Mouse (Mus musculus) urinary bladder, postnatal 14 days (tissue): ENCODE data around the gene Slc5a11.

Experiments
- DNase-seq: peaks from one replicate; pipeline ENCODE4 v3.0.0; 2021; ENCODE audit warnings: low spot score

The Slc5a11 gene

DNA sequence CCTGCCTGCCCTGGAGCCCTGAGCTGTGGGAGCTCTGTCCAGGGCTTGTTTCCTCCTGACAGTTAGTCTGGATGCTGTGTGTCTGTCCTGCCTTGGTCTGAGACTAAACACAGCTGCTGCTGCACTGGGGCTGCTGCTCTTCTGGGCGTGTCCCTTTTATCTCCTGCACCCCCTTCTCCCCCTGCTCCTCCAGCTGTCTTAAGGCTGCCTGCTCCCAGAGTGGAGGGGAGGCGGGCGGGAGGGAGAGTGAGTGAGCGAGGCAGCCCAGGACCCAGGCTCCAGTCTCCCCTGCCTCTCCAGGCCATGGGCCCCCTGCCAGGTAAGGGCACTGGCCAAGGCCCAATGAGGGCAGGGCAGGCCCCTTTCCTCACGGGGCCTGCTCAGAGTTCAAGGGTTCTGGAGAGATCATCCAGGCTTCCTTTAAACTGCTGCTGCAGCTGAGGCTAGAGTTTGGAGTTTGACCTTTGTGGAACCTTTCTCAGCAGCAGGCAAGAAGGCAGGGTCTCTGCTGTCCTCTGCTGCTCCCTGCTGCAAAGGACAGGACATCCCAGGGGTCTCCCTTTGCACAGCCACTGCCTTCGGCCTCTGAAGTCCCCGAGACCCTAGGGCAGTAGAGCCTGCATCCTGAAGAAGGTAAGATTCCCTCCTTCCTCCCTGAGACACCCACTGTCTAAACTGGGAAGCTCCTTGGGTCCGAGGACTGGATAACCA lies at the start of gene Slc5a11:
TSS of gene Slc5a11 (plus strand) at position 416 of the 711 bp plus-strand sequence.
- DNase-seq: no peak

GRCm38 (mm10) chr7:123167436-123167835 lies 47.1 kb upstream of the Slc5a11 start:
- DNase-seq: no peak

- no peak for DNase-seq
Observed at GRCm38 (mm10) chr7:123169618-123170017, 45.0 kb upstream of the Slc5a11 start.

DNA sequence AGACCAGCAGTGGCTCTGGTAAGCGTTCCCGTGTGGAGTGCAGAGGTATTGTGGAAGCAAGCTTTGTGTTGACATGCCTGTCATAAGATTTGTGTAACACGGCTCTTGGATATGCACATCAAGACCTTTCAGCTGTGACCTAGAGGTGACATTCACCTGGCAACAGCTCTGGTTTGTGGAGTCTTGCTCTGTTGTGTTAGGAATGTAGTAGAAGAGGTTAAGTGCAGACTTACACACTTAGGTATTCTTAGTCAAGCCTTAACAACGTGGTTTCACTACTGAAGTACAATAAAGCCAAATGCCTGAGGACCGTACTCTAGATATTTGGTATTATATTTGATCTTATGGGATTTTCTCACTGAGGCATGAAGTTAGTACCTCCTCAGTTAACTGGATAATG lies 42.5 kb upstream of the Slc5a11 start:
- no peak for DNase-seq

DNA sequence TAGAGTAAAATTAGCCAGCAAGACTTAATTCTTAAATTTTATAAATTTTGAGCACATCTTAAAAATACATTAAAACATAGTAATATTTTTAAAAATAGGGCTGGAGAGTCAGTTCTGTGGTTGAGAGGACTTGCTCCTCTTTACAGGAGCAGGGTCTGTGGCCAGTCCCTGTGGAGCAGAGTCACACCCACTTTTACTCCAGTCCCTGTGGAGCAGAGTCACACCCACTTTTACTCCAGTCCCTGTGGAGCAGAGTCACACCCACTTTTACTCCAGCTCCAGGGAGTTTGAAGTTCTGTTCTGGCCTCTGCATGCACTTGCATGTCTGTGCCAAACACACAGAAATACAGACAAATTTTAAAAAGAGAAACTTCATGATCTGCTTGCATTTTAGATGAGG lies 37.4 kb upstream of the Slc5a11 start:
- DNase-seq: no peak

DNA sequence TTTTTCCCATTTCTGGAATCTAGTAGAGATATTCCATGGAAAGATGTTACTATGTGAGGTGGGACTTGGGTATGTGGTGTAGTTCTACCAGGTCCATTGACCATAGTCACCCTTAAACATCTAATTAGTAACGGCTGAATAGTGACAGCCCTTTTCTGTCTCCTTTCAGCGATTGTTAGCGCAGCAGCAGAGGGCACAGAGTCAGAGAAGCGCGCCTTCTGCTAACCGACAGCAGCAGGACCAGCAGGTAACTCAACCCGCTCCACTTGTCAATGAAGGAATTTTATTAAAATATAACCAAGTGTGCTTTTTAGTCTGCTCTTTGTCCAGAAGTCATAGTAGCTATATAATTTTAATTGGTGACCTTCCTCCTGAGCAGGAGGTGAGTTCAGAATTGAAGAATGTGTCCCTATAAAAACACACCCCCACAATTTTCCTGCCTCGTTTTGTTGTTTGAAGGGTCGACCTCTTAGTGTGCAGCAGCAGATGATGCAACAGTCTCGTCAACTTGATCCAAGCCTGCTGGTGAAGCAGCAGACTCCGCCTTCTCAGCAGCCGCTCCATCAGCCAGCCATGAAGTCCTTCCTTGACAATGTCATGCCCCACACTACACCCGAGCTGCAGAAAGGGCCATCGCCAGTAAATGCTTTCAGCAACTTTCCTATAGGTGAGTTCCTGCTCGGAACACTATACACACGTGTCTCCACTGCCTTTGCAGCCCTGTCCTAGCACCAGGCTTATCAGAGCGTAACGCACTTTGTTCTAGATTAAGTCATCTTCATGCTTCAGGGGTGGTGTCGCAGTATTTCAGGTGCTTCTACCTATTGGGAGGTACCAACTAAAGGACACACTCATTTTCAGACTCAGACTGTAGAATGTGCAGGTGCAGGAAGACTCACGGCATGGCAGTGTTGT lies 32.5 kb upstream of the Slc5a11 start:
- DNase-seq: no peak

GRCm38 (mm10) chr7:123184891-123185290 lies 29.7 kb upstream of the Slc5a11 start:
- no peak for DNase-seq

DNA sequence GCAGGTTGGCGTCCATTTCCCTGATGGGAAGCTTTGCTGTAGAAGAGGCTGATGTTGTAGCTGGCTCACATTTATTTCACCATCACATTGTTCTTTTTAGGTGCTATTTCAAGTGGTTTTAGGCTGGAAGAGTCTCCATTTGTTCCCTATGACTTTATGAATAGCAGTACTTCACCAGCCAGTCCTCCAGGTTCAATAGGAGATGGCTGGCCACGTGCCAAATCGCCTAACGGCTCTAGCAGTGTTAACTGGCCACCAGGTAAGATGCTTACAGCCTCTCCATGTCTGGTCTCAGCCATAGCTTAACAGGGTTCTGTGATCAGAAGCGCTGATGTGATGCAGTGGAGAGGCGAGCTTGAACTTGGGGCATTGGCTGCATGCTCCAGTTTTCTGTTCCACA lies 28.1 kb upstream of the Slc5a11 start:
- no peak for DNase-seq

GRCm38 (mm10) chr7:123187246-123187645 lies 27.3 kb upstream of the Slc5a11 start:
- DNase-seq: no peak

- DNase-seq: no peak
Observed at GRCm38 (mm10) chr7:123188462-123188861, 26.1 kb upstream of the Slc5a11 start.

- DNase-seq: no peak
Observed at GRCm38 (mm10) chr7:123189762-123190161, 24.8 kb upstream of the Slc5a11 start.

GRCm38 (mm10) chr7:123191731-123192130 lies 22.8 kb upstream of the Slc5a11 start:
- no peak for DNase-seq

DNA sequence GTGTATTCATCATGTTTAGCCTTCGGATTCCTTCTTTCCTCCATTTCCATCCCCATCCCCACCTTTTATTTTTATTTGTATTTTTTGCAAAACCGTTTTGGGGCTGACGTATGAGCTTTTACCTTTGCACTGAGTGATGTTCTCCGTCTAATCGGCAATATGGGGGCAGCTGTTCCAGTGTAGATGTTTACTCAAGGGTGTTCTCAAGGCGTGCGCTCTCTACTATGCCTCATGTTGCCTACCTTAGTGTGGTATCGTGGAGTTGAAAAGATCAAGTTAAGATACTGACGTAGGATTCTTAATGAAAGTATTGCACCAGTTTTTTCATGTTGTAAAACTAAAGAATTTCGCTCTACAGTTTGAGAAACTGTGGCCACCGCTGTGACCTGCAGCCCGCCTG lies 21.4 kb upstream of the Slc5a11 start:
- no peak for DNase-seq

GRCm38 (mm10) chr7:123194696-123195095 lies 19.9 kb upstream of the Slc5a11 start:
- no peak for DNase-seq

DNA sequence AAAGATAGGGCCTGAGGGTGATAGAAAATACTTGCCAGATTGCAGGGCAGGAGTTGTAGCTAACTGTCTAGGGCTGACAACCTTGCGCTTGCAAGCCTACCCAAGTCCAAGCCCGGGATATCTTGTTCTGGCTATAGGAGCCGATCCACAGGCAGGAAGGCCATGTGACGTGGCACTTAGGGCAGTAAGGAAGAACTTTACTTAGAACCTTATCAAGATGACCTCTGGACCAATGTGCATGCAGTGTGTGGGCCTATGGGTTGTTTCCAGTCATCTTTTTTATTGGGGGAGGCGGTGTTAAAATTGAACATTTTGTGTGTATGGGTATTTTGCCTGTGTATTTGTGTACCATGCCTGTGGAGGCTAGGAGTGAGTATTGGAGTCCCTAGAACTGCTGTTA lies 18.1 kb upstream of the Slc5a11 start:
- no peak for DNase-seq

DNA sequence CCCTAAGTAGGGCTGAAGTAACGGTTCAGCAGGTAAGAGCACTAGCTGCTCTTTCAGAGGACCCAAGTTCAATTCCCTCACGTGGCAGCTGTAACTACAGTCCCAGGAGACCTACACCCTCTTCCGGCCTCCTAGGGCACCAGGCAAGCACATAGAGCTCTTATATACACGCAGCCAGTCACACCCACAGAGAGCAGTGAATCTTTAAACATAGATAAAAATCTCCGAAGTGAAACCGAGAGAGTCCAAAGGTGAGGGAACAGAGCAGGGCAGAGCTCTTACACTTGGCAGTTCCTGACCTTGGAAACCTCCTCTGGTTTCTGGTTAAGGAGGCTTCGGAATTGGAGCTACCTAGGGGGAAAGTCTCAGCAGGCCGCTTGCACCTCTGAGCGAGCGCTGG lies 15.9 kb upstream of the Slc5a11 start:
- DNase-seq: no peak

DNA sequence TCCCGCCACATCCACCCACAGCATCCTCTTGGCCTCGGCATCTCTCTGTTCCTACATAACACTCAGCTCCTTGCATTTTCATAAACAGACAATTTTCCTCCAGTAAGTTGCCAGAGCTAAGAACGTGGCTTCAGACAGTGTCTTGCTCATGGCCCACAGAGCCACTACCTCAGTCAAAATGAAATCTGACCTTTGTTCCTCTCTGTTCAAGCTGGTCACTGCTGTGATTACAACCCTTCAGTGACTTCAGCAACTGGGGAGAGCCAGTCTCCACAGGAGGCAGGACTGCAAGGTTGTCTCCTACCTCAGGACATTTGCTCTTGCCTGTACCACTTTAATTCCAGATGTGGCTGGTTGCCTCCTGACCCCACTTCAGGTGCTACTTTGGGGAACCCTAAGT lies 15.4 kb upstream of the Slc5a11 start:
- no peak for DNase-seq

DNA sequence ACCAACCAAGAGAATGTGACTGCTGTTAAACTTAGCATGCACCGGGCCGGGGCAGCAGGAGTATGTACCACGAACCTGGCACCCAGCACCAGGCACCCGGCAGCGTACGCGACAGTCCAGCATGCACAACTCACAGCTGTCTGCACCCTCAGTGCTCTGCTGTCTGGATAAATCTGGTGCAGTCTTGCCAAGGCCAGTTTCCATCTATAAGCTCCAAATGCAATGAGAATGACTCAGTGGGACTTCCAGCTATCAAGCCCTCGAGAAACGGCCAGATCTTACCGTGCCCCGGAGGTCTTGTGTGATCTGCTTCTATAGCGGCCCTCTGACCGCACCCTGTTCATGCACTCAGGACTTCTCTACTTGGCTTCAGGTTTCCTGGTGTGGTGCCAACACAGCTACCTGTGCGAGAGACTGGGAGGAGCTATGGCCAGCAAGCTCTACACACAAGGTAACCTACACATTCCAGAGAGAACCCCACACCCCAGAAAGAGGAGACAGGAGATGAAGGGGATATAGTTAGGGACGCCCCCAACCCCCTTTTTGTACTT lies 14.8 kb upstream of the Slc5a11 start:
- no peak for DNase-seq

DNA sequence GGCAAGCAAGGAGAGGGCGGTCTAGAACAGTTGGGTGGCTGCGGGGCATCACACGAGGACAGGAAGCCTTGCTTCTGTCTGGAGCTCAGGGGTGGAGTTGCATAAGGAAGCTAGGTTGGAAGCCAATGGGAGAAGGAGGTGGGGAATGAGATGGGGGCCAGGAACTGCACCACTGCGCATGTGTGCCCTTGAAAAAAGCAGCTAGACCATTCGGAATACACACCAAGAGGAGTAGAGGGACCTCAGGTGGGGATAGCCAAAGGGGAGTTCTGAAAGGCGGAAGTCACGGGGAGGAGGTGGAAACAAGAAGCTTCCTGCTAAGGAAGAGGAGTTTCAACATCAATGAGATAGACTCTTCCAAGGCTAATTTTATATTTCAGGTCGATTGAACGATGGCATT lies 13.9 kb upstream of the Slc5a11 start:
- DNase-seq: no peak

GRCm38 (mm10) chr7:123205261-123205660 lies 9.3 kb upstream of the Slc5a11 start:
- DNase-seq: peak; percentile 52

DNA sequence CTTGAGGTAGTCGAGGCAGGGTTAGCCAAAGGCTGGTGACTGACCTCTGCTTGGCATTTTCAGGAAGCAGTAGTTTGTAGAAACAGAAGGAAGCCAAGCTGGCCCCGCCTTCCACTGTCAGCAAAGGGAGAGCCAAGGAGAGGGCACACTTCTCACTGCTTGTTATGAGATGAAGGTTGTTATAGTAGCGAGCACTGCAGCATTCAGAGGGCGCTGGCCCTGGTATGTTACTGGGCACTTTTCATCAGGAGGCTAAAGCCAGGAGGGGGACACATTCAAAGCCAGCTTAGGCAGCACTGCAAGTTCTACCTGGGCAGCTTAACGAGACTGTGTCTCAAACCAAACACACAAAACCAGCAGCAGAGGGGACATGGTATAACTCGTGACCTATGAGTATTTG lies 7.0 kb upstream of the Slc5a11 start:
- DNase-seq: no peak

- DNase-seq: no peak
Observed at GRCm38 (mm10) chr7:123209864-123210263, 4.7 kb upstream of the Slc5a11 start.

DNA sequence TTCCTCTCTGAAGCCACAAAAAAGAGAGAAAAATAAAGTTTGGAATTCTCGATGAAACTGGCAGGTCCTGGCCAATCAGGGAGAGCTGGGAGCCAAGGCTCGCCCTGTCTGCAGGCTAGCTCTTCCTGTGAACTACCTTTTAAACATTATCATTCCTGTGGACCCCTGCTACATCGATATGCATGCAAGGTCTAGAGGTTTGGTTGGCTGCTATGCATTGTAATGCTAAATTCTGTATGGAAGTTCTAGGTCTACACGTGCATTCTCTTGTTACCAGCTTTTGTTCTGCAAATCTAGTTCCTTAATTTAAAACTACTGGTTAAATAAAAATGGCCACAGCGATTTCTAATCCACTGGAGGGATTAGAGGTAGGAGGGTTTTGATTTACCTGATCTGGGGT lies 3.1 kb upstream of the Slc5a11 start:
- no peak for DNase-seq
